Mouse (Mus musculus) liver, embryonic 16.5 days (tissue): ENCODE results near the gene Klhl3. TPM values are rescaled to one million over a fixed set of nuclear protein-coding genes. Genes with fewer than 3 reads are reported as not detected.
A peak's percentile ranks its signal among the peaks of the same experiment; 100 is the strongest.
"Not testable (repeated sequence)": the region's sequence is repeated elsewhere in the genome, so short reads cannot be mapped to it uniquely, and the experiment has no call there.

Experiments used
- ATAC-seq: fragments of 200-750 bp; cut with Nextera tagmentation; 2 replicates; pipeline ENCODE4 v1.8.0; 2017; ENCODE audit warnings: low read depth, mild to moderate bottlenecking, moderate number of reproducible peaks, moderate library complexity
- H3K27ac ChIP-seq: fragments of 300-500 bp; sonication (generic); 2 replicates; pipeline ENCODE4 v1.5.1; 2014; ENCODE audit warnings: mild to moderate bottlenecking, low read length
- H3K27me3 ChIP-seq: fragments of 300-500 bp; sonication (generic); 2 replicates; pipeline ENCODE4 v1.6.1; 2014; ENCODE audit warnings: low read depth, low read length, mixed read lengths; ENCODE audit not compliant: control insufficient read depth, insufficient read depth
- H3K36me3 ChIP-seq: fragments of 300-500 bp; sonication (generic); 2 replicates; pipeline ENCODE4 v1.6.1; 2014; ENCODE audit warnings: mild to moderate bottlenecking; ENCODE audit not compliant: control insufficient read depth, insufficient read depth
- H3K4me1 ChIP-seq: fragments of 300-500 bp; sonication (generic); 2 replicates; pipeline ENCODE4 v1.6.1; 2014; ENCODE audit warnings: low read depth, low read length, mixed read lengths; ENCODE audit not compliant: control insufficient read depth
- H3K4me2 ChIP-seq: fragments of 300-500 bp; sonication (generic); 2 replicates; pipeline ENCODE4 v1.6.1; 2014; ENCODE audit warnings: low read depth, low read length, mixed read lengths
- H3K4me3 ChIP-seq: fragments of 300-500 bp; sonication (generic); 2 replicates; pipeline ENCODE4 v1.5.1; 2014; ENCODE audit warnings: low read depth, mild to moderate bottlenecking, low read length
- H3K9ac ChIP-seq: fragments of 300-500 bp; sonication (generic); 2 replicates; pipeline ENCODE4 v1.6.1; 2014; ENCODE audit warnings: low read depth, low read length
- H3K9me3 ChIP-seq: fragments of 300-500 bp; sonication (generic); replicated peaks from 2 replicates; pipeline ENCODE4 v1.6.1; 2016; ENCODE audit warnings: low read length; ENCODE audit not compliant: control insufficient read depth
- WGBS: fragments of 180-500 bp; shearing (Covaris S2); extraction: QIAGEN DNeasy Blood & Tissue Kit; methylation state at CpG from one replicate; pipeline ENCODE4 v1.1.7; 2014; ENCODE audit not compliant: insufficient replicate concordance; 5-methylcytosine and 5-hydroxymethylcytosine counted together
- polyA plus RNA-seq: library from polyadenylated mRNA; unstranded; fragments of >200 nt; fragmentation: Nextera tagmentation; extraction: Ambion mirVana; gene quantifications from 2 replicates; pipeline ENCODE4 v1.2.1, GENCODE M21; 2015

Gene Klhl3
- polyA plus RNA-seq, 1 experiment from 2014 or later: 1.6 TPM

DNA sequence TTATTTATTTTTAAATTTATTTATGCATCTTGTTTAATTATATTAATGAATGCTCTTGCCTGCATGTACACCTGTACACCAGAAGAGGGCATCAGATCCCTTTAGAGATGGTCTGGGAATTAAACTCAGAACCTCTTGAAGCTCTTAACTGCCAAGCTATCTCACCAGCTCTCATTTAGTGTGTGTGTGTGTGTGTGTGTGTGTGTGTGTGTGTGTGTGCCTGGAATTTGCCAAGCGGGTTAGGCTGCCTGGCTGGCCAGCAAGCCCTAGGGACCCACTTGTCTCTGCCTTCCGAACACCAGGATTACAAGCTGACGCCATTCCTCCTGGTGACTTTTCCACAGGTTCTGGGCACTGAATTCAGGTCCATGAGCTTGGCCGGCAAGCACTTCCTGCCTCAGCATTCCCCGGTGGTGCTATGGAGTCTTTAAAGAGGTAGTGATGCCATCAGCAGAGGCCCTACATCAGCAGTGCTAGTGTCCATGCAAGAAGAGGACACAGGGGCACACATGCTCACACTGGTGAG lies 35.7 kb upstream of the Klhl3 start:
- ATAC-seq: peak; percentile 47
- Histone ChIP-seq H3K36me3 (no peaks in the 10 kb centered on the region), H3K4me2 (peak overlapping the region; percentile 63), H3K9ac (peak overlapping the region; percentile 50; the same call in 1 of the 2 replicates), H3K9me3 (no peaks in the 10 kb centered on the region), H3K4me1 (peaks cover 6% of the 10 kb centered on the region), H3K27me3 (peaks cover 2% of the 10 kb centered on the region; the same call in 1 of the 2 replicates), H3K4me3 (peak overlapping the region; percentile 56), H3K27ac (no peak overlapping the region)
- WGBS: 37% methylated on average over 5 of the region's 5 CpGs

DNA sequence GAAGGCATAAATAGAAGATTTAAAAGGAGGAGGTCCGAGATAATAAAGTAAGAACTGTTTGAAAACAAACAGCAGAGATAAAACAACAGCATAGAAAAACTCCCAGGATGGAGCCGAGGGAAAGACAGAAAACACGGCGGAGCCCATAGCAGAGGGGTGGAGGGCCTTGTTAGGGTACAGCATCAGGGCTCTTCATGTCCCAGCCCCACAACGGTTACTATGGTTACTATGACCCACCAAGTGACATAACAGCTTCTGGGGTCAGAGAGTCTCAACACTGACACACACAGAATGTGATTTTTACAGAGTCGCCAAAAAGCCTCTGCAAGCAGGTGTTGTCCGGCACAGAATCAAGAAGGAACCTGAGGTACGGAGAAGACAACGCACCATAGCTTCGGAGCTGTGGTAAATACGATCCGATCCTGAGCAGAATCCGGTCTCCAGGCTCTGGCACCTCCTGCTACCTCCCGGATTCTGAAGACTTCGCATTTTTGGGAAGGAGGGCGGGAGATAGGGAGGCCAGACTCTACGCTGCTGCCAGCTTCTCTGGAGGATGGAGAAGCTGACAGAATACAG lies 35.0 kb upstream of the Klhl3 start:
- H3K36me3 ChIP-seq: no peaks in the 10 kb centered on the region
- H3K4me1 ChIP-seq: peaks cover 6% of the 10 kb centered on the region
- H3K4me2 ChIP-seq: peak overlapping the region; percentile 63
- peak overlapping the region; percentile 56 for H3K4me3 ChIP-seq
- H3K9ac ChIP-seq: peak overlapping the region; percentile 50
- 2% methylated on average over 17 of the region's 17 CpGs for WGBS
- no peaks in the 10 kb centered on the region for H3K9me3 ChIP-seq
- ATAC-seq: peak; percentile 85
- peaks cover 2% of the 10 kb centered on the region; the same call in 1 of the 2 replicates for H3K27me3 ChIP-seq
- H3K27ac ChIP-seq: peak overlapping the region; percentile 48; the same call in 1 of the 2 replicates

DNA sequence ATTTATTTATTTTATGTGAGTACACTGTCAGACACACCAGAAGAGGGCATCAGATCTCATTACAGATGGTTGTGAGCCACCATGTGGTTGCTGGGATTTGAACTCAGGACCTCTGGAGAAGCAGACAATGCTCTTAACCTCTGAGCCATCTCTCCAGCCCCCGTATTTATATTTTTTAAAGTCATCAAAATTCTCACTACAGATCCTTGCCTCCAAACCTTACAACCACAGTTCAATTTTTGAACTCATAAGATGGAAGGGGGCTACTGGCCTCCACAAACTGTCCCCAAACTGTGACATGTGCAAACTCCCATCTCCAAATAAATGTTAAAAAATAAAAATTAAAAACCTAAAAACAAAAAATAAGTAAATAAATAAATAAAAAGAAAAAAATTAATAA lies 34.4 kb upstream of the Klhl3 start:
- H3K36me3 ChIP-seq: no peaks in the 10 kb centered on the region
- ATAC-seq: no peak
- H3K27me3 ChIP-seq: peaks cover 2% of the 10 kb centered on the region; the same call in 1 of the 2 replicates
- WGBS: 71% methylated on average over 1 of the region's 1 CpGs
- H3K4me3 ChIP-seq: no peak overlapping the region
- H3K9ac ChIP-seq: no peak overlapping the region
- no peak overlapping the region for H3K4me2 ChIP-seq
- H3K4me1 ChIP-seq: peaks cover 6% of the 10 kb centered on the region
- H3K27ac ChIP-seq: no peak overlapping the region
- no peaks in the 10 kb centered on the region for H3K9me3 ChIP-seq

DNA sequence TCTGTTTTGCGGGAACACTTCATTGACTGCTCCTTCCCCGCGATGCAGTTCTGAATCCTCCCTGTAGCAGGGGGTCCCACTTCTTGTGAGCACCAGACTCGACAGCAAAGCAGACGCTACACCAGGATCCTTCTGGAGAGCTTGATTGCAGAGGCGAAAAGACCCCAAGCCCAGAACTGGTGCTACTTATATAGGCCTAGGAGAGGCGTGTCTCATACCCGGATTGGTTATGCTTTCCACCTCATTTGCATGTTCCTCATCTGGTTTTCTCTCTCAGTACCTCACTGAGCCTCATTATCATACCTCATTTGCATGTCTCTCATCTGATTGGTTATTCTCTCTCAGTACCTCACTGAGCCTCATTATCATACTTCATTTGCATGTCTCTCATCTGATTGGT lies 33.2 kb upstream of the Klhl3 start:
- not testable (repeated sequence) for H3K4me2 ChIP-seq, H3K9me3 ChIP-seq, H3K27me3 ChIP-seq, H3K36me3 ChIP-seq, H3K27ac ChIP-seq, H3K4me1 ChIP-seq, H3K4me3 ChIP-seq, ATAC-seq, H3K9ac ChIP-seq
- 92% methylated on average over 8 of the region's 8 CpGs for WGBS

DNA sequence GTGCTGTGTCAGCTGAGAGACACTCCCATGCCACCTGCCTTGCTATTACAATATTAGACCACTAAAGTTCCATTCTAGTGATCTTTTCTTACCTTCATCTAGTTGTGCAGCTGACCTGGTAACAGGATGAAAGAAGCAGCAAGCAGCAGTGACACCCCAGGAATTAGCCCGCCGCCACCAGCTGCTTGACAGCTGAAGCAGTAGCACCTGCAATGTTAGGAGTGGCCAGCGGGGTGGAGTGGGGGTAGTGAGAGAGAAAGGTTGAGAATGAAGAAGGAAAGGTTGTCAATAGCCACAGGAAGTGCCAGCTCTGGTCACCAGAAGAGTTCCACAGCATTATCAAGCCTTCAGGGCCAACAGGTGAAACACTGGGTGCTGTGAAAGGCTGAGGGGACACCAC lies 18.3 kb upstream of the Klhl3 start:
- Histone ChIP-seq H3K4me2 (no peak overlapping the region), H3K4me3 (no peak overlapping the region), H3K4me1 (peaks cover 10% of the 10 kb centered on the region), H3K9me3 (no peaks in the 10 kb centered on the region), H3K36me3 (no peaks in the 10 kb centered on the region), H3K9ac (no peak overlapping the region), H3K27ac (no peak overlapping the region), H3K27me3 (no peaks in the 10 kb centered on the region)
- 71% methylated on average over 3 of the region's 3 CpGs for WGBS
- no peak for ATAC-seq

DNA sequence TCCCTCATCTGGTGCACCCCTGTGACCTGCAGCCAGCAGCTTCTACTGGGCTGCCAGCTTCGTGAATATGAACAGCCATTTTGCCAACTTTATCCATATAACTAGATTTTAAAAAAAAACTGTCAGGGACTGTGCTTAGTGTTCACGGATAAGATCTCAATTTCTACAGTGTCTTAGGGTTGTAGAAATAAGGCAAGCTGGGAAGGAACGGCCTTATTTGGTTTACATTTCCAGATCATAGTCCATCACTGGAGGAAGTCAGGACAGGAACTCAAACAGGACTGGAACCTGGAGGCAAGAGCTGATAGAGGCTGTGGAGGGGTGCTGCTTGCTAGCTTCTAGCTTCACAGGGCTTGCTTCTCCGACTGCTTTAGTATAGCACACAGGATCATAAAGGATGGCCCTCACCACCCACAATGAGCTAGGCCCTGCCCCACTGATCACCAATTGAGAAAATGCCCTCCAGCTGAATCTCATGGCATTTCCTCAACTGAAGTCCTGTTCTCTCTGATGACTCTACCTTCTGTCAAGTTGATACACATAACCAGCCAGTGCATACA lies 16.4 kb upstream of the Klhl3 start:
- 16% methylated on average over 4 of the region's 4 CpGs for whole genome bisulfite sequencing
- Histone ChIP-seq H3K4me1 (peaks cover 19% of the 10 kb centered on the region), H3K9ac (peak overlapping the region; percentile 97)

DNA sequence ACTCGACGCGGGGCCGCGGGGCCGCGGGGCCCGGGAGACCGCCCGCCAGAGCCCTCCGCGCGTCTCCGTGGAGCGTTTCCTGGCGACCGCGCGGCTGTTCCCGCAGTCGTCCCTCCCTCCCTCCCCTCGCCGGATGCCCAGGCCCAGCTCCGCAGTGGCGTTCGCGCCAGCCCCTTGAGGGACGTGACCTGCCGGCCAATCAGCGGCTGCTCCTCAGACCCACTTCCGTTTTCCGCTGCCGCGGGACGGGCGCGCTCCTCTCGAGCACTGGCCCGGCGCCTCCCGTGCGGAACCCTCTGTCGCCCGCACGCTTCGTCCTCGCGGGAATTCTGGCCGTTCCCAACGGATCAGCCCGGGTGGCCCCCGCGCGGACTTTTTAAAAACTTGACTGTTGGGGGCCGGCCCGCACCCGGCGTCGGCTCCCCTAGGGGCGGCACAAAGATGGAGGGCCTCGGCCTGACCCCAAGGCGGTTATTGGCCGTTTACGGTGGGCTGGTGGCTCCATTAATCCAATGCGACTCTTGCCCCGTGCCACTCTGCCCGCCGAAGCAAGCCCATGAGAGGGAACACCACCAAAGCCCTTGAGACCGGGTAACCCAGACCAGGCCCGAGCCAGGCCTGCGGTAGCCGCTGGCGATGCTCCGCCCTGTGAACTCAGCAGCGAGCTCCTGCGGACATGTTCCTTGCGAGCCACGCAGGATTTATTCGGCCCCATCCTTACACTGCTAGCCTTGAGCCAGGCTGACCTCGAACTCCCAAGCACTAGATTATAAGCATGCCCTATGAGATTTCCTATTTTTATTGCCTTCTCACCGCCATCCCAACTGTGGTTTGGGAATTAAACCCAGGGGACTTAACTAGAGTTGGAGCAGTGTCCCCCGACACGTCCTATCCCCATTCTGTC lies 15.6 kb upstream of the Klhl3 start:
- peaks cover 27% of the 10 kb centered on the region for H3K4me1 ChIP-seq
- peak overlapping the region; percentile 96 for H3K27ac ChIP-seq
- no peaks in the 10 kb centered on the region for H3K9me3 ChIP-seq
- no peaks in the 10 kb centered on the region for H3K27me3 ChIP-seq
- ATAC-seq: peak; percentile 93
- WGBS: under 1% methylated on average over 78 of the region's 83 CpGs
- peaks cover 2% of the 10 kb centered on the region; the same call in 1 of the 2 replicates for H3K36me3 ChIP-seq
- H3K4me2 ChIP-seq: peak overlapping the region; percentile 86
- H3K4me3 ChIP-seq: peak overlapping the region; percentile 92
- H3K9ac ChIP-seq: peak overlapping the region; percentile 97

More for the DNA sequence above, 16.4 kb upstream of the Klhl3 start:
- peak overlapping the region; percentile 96 for H3K27ac ChIP-seq
- ATAC-seq: no peak
- H3K36me3 ChIP-seq: peaks cover 2% of the 10 kb centered on the region; the same call in 1 of the 2 replicates
- H3K9me3 ChIP-seq: no peaks in the 10 kb centered on the region
- H3K4me2 ChIP-seq: peak overlapping the region; percentile 86
- no peaks in the 10 kb centered on the region for H3K27me3 ChIP-seq
- H3K4me3 ChIP-seq: peak overlapping the region; percentile 92

DNA sequence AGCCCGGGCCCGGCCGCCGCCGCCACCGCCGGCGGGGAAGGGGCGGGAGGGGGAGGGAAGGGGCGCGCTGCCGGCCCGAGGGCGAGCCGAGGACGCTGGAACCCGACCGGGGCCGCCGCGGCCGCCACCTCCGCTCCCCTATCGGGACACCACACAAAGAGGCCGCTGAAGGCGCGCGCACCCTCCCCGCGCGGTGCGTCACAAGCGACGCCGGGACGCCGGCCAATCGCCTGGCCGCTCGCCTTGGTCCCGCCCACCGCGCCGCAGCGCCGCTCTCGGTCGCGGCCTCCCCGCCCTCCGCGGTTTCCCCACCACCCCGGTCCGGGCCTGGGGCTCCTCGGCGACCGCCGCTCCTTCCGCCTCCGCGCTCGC lies 15.0 kb upstream of the Klhl3 start, which contains the start of gene Hnrnpa0:
Gene Hnrnpa0 (minus strand): TSS at position 161 of the 372 bp plus-strand sequence.
- H3K4me3 ChIP-seq: peak within 1 kb of the TSS; percentile 92
- no peaks in the 10 kb centered on the region for H3K27me3 ChIP-seq
- H3K36me3 ChIP-seq: peaks cover 2% of the 10 kb centered on the region; the same call in 1 of the 2 replicates
- peak within 1 kb of the TSS; percentile 96 for H3K27ac ChIP-seq
- WGBS: 0% methylated on average over 26 of the region's 62 CpGs
- ATAC-seq: peak; percentile 88
- peak within 1 kb of the TSS; percentile 86 for H3K4me2 ChIP-seq
- no peaks in the 10 kb centered on the region for H3K9me3 ChIP-seq
- peaks cover 29% of the 10 kb centered on the region for H3K4me1 ChIP-seq
- H3K9ac ChIP-seq: peak within 1 kb of the TSS; percentile 97
